Mouse (Mus musculus) MEL-GATA-1-ER (cell line): Measurements from ENCODE around the gene Gm17334.
"Not testable (repeated sequence)": the region's sequence is repeated elsewhere in the genome, so short reads cannot be mapped to it uniquely, and the experiment has no call there.

ENCODE experiments used
- DNase-seq: peaks from one replicate; pipeline ENCODE4 v3.0.0-alpha.2; 2012; ENCODE audit warnings: low read depth; ENCODE audit errors: extremely low read depth

The Gm17334 gene

GRCm38 (mm10) chr11:53771001-53771744, 1.8 kb downstream of the Gm17334 start:
- no peak for DNase-seq

- peak; percentile 15 for DNase-seq
These were observed 2.7 kb downstream of the Gm17334 start for GRCm38 (mm10) chr11:53770125-53770791.

GRCm38 (mm10) chr11:53769760-53770124, 3.2 kb downstream of the Gm17334 start, which contains the start of gene Irf1:
TSS of gene Irf1 (plus strand) at chr11:53770014.
- DNase-seq, result peak; percentile 81

- DNase-seq, result no peak
These were observed 3.8 kb downstream of the Gm17334 start for GRCm38 (mm10) chr11:53769185-53769576.

GRCm38 (mm10) chr11:53768422-53769184, 4.4 kb downstream of the Gm17334 start:
- no peak for DNase-seq

GRCm38 (mm10) chr11:53764581-53764980, 8.4 kb downstream of the Gm17334 start:
- no peak for DNase-seq

- peak; percentile 46 for DNase-seq
These were observed 9.4 kb downstream of the Gm17334 start for GRCm38 (mm10) chr11:53763496-53764140.

GRCm38 (mm10) chr11:53762827-53763495, 10.0 kb downstream of the Gm17334 start:
- peak; percentile 22 for DNase-seq

GRCm38 (mm10) chr11:53762426-53762825, 10.6 kb downstream of the Gm17334 start:
- no peak for DNase-seq

GRCm38 (mm10) chr11:53761822-53762221, 11.2 kb downstream of the Gm17334 start:
- DNase-seq, result no peak

- DNase-seq, result no peak
These were observed 11.7 kb downstream of the Gm17334 start for GRCm38 (mm10) chr11:53761284-53761683.

- no peak for DNase-seq
These were observed 13.2 kb downstream of the Gm17334 start for GRCm38 (mm10) chr11:53759545-53760406.

GRCm38 (mm10) chr11:53758791-53759351, 14.1 kb downstream of the Gm17334 start:
- no peak for DNase-seq

- DNase-seq, result not testable (repeated sequence)
These were observed 15.0 kb downstream of the Gm17334 start for GRCm38 (mm10) chr11:53758033-53758432.

GRCm38 (mm10) chr11:53757612-53758011, 15.4 kb downstream of the Gm17334 start:
- no peak for DNase-seq

GRCm38 (mm10) chr11:53755011-53755595, 17.9 kb downstream of the Gm17334 start:
- no peak for DNase-seq

GRCm38 (mm10) chr11:53749716-53750352, 23.2 kb downstream of the Gm17334 start:
- DNase-seq, result no peak

GRCm38 (mm10) chr11:53749306-53749705, 23.7 kb downstream of the Gm17334 start:
- no peak for DNase-seq

- no peak for DNase-seq
These were observed 24.4 kb downstream of the Gm17334 start for GRCm38 (mm10) chr11:53748614-53749013.
